Mouse (Mus musculus) MN1 (cell line): ENCODE data around the gene Ttc7.
A peak's percentile ranks its signal among the peaks of the same experiment; 100 is the strongest.

Source experiments
- DNase-seq: peaks from one replicate; pipeline ENCODE4 v3.0.0-alpha.2; 2016; ENCODE audit warnings: low spot score

The Ttc7 gene

GRCm38 (mm10) chr17:87337683-87338082 lies 55.0 kb downstream of the Ttc7 start:
- DNase-seq = no peak

DNA sequence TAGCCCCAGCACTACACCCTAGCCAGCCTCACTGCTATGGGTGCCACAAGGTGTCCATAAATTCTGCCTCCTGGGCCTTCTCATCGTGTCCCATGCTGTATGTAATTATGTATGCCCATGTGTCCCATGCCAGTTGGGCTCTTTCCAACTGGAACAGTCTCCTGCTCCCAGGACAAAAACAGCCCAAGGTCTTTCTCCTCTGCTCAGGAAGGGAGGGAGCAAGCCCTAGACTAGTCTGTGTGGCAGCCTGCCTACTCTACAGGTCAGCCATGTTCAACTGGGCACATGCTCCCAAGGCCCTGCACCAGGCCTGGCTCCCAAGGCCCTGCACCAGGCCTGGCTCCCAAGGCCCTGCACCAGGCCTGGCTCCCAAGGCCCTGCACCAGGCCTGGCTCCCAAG lies 56.4 kb downstream of the Ttc7 start:
- DNase-seq = no peak

DNA sequence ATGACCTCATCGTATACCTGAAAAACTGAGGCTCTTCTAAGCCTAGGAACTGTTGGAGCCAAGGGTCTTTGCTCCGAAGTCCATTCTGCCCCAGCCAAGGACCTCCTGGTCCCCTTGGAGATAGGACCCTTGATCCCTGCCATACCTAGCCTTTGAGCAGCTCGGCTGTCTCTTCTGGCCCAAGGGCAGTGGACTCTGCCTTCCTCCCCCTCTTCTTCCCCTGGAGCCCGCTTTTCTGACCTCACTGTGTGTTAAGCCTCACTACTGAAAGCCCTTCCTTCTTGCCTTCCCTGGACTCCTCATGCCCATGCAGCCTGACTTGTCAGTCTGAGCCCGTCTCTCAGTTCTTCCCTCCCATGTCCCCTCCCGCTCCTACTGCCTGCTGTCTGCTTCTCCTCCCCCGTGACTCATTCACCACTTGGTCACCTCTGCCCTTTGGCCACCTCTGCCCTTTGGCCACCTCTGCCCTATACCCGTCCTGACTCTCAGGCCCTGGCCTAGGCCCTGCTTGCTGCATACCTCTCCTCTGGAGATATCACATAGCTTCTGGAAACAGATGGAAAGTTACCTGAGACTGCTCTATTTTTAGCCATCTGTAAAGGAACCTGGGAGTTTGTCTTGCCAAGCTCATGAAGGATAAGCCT lies 60.5 kb downstream of the Ttc7 start:
- no peak for DNase-seq

GRCm38 (mm10) chr17:87344441-87345251 lies 62.0 kb downstream of the Ttc7 start:
- DNase-seq = no peak

DNA sequence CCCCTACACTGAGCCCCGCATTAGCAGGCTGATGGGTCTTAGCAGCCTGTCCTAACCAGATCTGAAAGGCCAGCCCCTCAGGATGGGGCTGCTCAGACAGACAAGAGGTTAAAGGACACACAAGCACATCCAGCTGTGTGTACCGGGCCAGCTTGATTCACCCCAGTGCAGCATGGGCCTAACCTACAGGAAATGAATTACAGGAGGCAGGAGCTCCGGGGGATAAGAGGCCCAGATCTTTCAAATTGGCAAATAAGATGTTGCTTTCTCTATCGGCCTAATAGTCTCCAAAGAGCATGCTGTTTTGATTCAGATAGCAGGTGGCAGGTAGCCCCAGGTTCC lies 62.5 kb downstream of the Ttc7 start:
- no peak for DNase-seq

GRCm38 (mm10) chr17:87348353-87348752 lies 65.7 kb downstream of the Ttc7 start:
- DNase-seq = no peak

GRCm38 (mm10) chr17:87349069-87349468 lies 66.4 kb downstream of the Ttc7 start:
- DNase-seq = no peak

DNA sequence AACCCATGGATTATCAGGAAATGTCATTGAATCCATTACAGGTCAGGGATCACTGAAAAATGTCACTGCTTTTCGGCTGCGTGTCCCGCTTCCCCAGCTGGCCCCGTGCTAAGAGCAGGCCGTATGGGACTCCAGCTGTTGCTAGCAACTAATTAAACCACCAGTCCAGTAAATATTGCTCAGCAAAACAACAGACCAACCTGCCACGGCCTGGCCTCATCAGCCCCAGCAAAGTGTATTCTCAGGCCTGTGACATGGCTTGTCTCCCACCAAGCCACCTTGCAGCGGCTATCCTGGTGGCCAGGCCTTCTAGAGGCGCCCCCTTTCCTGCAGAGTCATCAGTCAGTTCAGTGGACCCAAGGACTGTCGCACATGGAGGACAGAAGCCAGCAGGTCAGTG lies 66.9 kb downstream of the Ttc7 start:
- no peak for DNase-seq

DNA sequence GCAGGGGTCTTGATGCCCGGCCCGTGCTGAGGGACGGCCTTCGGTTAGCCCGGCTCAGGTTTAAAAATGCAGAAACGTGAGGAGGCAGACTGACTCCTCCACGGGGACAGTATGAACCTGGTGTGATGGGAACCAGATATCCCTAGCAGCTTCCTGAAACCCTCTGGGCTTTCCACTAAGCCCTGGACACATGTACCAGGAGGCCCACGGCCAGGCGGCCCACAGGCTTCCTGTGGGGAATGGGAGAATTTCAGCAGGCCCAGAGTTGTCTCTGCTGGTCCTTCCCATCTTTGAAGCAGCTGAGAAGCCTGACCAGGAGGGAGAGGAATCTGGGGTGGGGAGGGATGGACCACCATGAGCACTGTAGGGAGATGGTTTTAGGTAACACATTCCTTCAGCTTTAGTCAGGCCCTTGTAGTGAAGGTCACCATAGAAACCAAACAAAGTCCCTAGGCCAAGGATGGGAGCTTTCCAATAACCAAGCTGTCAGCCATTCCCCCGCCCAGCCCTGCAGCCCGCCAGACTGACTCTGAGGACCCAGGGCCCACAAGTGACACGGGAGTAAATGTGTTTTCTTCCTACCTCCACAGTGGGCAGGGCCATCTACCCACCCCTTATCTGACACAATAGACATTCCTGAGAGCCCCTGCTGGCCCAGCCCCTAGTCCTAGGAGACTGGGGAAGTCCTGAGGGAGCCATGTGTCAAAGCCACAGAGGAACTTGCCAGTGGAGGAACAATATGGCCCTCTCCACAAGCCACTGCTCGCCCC lies 68.0 kb downstream of the Ttc7 start:
- peak; percentile 9 for DNase-seq

- no peak for DNase-seq
These were observed 68.8 kb downstream of the Ttc7 start for GRCm38 (mm10) chr17:87351241-87352105.

DNA sequence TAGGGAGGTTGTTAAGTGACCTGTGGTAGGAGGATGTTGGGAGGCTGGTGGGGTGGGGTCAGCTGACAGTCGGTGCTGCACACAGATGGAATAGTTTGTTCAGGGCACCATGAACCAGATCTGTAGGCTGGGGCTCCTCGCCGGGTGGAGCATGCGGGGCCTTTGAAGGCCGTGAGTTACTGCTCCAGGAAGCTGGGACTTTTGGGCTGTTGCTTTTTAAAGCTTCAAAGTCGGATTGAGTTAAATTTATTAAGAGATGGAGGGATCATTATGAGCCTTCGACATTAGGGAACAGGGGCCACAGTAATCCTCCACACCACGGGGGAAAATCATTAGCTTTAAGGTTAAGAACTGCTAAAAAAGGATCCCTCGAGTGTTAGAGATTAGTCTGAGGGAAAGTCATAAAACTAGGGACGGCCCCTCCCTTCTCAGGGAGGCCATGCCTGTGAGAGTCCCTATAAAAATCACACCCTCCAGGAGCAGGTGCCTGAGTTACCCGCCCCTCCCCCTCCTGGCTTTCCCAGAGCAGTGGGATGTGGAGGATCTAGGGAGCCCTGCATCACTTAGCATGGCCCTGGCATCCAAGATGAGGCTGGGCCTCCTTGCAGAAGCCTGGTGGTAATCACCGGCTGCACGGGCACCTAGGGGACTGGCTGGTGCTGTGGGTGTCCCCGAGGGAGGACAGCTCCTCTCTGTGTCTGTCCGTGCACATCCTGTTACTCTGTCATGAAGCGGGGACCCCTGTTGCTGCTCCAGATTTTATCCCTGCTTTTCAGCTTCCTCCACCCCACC lies 69.6 kb downstream of the Ttc7 start:
- peak; percentile 14 for DNase-seq

- DNase-seq = no peak
These were observed 70.2 kb downstream of the Ttc7 start for GRCm38 (mm10) chr17:87352898-87353225.

- no peak for DNase-seq
These were observed 71.1 kb downstream of the Ttc7 start for GRCm38 (mm10) chr17:87353745-87354320.

- no peak for DNase-seq
These were observed 72.8 kb downstream of the Ttc7 start for GRCm38 (mm10) chr17:87355456-87355855.

DNA sequence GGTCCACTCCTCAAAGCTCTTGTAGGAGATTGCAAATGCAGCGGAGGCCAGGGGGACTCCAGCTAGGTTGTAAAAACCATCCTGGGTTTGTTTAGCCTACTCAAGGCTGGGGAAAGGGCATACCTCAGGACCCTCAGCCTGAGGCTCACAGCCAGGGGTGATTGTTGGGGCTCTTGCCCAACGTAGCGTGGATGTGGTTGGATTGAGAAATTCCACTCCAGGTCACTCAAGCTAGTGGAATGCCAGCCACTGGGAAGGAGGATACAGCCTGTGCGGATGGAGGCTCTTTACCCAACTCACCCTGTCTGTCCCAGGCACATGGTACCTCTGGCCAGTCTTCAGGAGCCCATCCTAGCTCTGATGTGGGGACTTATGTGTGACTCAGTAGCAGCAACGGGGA lies 73.6 kb downstream of the Ttc7 start:
- DNase-seq = no peak

GRCm38 (mm10) chr17:87357506-87357905 lies 74.8 kb downstream of the Ttc7 start:
- DNase-seq = no peak

- DNase-seq = no peak
These were observed 78.4 kb downstream of the Ttc7 start for GRCm38 (mm10) chr17:87361132-87361531.

GRCm38 (mm10) chr17:87364108-87364507 lies 81.4 kb downstream of the Ttc7 start:
- DNase-seq = no peak

DNA sequence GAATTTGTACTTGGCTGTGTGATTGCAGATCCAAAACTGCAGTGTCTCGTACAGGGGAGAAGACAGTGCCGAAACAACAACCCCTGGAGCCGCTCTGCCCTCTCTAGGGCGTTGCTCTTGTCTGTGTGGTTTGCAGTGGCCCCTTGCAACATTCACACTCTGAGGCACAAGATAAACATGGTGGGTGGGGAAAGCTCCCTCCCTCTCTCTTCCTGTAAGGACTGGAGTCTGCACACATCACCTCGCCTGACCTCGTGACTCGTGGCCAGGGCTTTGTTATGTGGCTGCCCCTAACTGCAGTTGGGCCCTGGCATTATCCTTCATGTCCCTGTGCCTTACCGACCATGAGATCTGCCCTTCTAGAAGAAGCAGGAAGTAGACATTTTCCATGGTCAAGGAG lies 82.6 kb downstream of the Ttc7 start:
- no peak for DNase-seq

GRCm38 (mm10) chr17:87366520-87366919 lies 83.8 kb downstream of the Ttc7 start:
- no peak for DNase-seq

DNA sequence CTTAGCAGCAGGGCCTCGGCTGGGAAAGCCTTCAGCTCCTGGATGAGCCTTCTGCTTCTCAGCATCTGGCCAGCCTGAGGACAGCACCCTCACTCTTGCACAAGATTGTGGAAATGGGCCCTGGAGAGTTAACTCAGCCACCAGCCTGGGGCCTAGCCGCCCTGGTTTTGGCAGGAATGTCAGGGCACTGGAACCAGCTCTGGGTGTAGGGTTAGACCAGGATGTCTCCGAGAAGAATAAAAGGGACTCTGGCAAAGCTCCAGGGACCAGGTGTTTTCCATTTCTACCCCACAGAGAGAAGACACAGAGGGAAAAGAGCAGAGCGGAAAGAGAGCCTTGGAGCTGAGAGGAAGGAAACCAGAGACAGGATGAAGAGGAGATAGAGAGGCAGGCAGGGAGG lies 84.5 kb downstream of the Ttc7 start:
- DNase-seq = peak; percentile 24
